Mouse (Mus musculus): ENCODE data around the gene Trim25.

The Trim25 gene

GRCm38 (mm10) chr11:89064312-89064711, 65.1 kb downstream of the Trim25 start:
- DNase-seq (ENCODE audit: low read depth, low spot score) = no peak

GRCm38 (mm10) chr11:89065297-89065696, 66.1 kb downstream of the Trim25 start:
- DNase-seq (ENCODE audit: low read depth, low spot score) = no peak

GRCm38 (mm10) chr11:89066126-89066525, 67.0 kb downstream of the Trim25 start:
- no peak for DNase-seq (ENCODE audit: low read depth, low spot score)

GRCm38 (mm10) chr11:89066750-89067149, 67.6 kb downstream of the Trim25 start, which contains the start of gene Dgke:
TSS of gene Dgke (minus strand) at chr11:89066850.
- DNase-seq (ENCODE audit: low read depth, low spot score) = no peak

DNA sequence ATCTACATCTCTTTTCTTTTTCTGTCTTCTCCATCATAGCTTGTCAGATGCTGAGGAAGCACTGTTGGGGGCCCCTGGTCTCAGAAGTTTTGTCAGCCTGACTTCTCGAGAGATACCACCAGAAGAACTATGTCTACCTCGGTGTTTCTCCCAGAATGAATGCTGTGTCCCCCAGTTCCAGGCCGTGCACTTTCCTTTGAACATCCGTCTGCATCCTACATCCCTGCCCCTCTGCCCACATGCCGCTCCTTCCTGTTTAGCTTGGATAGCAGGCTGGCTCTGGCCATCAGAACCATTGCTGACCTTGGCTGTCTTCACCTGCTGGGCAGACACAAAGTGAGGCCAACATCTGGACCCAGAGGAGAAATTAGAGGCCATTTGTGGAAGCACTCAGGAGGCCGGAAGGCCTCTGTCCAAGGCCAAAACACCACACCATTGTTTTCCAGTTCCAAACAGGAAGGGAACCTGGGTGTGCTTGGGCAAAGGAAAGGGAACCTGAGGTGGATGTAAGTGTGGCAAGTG, 68.2 kb downstream of the Trim25 start:
- no peak for DNase-seq (ENCODE audit: low read depth, low spot score)

DNA sequence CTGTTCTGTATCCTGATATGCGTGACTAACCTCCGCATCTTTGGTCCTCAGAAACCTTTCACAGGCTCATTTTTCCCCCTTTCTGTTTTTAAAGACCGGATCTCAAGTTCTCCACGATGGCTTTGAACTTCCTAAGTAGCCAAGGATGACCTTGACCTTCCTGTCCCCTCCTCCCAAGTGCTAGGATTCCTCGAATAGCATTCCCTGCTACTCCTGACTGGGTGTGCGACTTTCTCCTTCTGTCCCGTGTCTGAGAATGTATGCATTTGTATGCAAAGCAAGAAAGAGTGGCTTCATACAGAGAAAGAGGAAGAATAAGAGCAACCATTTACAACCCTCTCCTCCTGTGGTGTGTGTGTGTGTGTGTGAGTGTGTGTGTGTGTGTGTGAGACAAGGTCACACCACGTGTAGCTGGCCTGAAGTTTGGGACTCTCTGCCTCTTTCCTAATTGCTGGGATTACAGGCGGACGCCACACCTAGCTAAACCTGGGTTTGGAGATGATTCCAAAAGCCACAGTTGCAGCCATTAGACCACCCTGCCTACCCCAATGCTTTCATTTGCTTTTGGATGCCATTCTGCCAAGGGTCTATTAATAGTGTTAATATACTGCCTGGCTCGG, 68.8 kb downstream of the Trim25 start:
- DNase-seq (ENCODE audit: low read depth, low spot score) = no peak

GRCm38 (mm10) chr11:89068649-89069048, 69.5 kb downstream of the Trim25 start:
- no peak for DNase-seq (ENCODE audit: low read depth, low spot score)

- peak; percentile 70 for DNase-seq (ENCODE audit: low read depth, low spot score)
Observed at GRCm38 (mm10) chr11:89069303-89069702, 70.1 kb downstream of the Trim25 start.

Measured in forelimb bud, embryonic 11.5 days (tissue).